Mouse (Mus musculus) intestine, embryonic 14.5 days (tissue): ENCODE measurements around the gene Znrf3. TPM values are rescaled to one million over a fixed set of nuclear protein-coding genes. Genes with fewer than 3 reads are reported as not detected.

Experiments used
- ATAC-seq: fragments of 200-750 bp; cut with Nextera tagmentation; replicated peaks from 2 replicates; pipeline ENCODE4 v1.8.0; 2017; ENCODE audit warnings: low read depth, moderate number of reproducible peaks, moderate TSS enrichment, moderate library complexity; ENCODE audit not compliant: low FRiP score, low TSS enrichment
- DNase-seq: peaks from one replicate; pipeline ENCODE4 v3.0.0-alpha.2; 2018; ENCODE audit warnings: low spot score
- H3K27ac ChIP-seq: fragments of 300-500 bp; sonication (generic); 2 replicates; pipeline ENCODE4 v1.5.1; 2014; ENCODE audit warnings: low read depth, mild to moderate bottlenecking, control low read depth
- H3K27me3 ChIP-seq: fragments of 300-500 bp; sonication (generic); replicated peaks from 2 replicates; pipeline ENCODE4 v1.6.1; 2014; ENCODE audit warnings: low read length, control low read depth; ENCODE audit not compliant: control insufficient read depth, insufficient read depth
- H3K36me3 ChIP-seq: fragments of 300-500 bp; sonication (generic); 2 replicates; pipeline ENCODE4 v1.6.1; 2014; ENCODE audit warnings: low read length, control low read depth; ENCODE audit not compliant: control insufficient read depth, insufficient read depth
- H3K4me1 ChIP-seq: fragments of 300-500 bp; sonication (generic); replicated peaks from 2 replicates; pipeline ENCODE4 v1.6.1; 2014; ENCODE audit warnings: low read length, control low read depth, mixed read lengths; ENCODE audit not compliant: control insufficient read depth, insufficient read depth
- H3K4me2 ChIP-seq: fragments of 300-500 bp; sonication (generic); 2 replicates; pipeline ENCODE4 v1.6.1; 2014; ENCODE audit warnings: low read length
- H3K4me3 ChIP-seq: fragments of 300-500 bp; sonication (generic); 2 replicates; pipeline ENCODE4 v1.5.1; 2014; ENCODE audit warnings: low read depth, low read length, control low read depth, mixed read lengths
- H3K9ac ChIP-seq: fragments of 300-500 bp; sonication (generic); 2 replicates; pipeline ENCODE4 v1.6.1; 2014; ENCODE audit warnings: mild to moderate bottlenecking, low read length
- H3K9me3 ChIP-seq: fragments of 300-500 bp; sonication (generic); 2 replicates; pipeline ENCODE4 v1.6.1; 2016; ENCODE audit warnings: low read length, control low read depth; ENCODE audit not compliant: control insufficient read depth
- WGBS: fragments of 180-500 bp; shearing (Covaris S2); extraction: QIAGEN DNeasy Blood & Tissue Kit; methylation state at CpG from one replicate; pipeline ENCODE4 v1.1.7; 2014; 5-methylcytosine and 5-hydroxymethylcytosine counted together
- polyA plus RNA-seq: library from polyadenylated mRNA; unstranded; fragments of >200 nt; fragmentation: Nextera tagmentation; extraction: Ambion mirVana; gene quantifications from 2 replicates; pipeline ENCODE4 v1.2.1, GENCODE M21; 2014

Znrf3 gene
- polyA plus RNA-seq, 1 experiment from 2014 or later = 12.0 TPM

DNA sequence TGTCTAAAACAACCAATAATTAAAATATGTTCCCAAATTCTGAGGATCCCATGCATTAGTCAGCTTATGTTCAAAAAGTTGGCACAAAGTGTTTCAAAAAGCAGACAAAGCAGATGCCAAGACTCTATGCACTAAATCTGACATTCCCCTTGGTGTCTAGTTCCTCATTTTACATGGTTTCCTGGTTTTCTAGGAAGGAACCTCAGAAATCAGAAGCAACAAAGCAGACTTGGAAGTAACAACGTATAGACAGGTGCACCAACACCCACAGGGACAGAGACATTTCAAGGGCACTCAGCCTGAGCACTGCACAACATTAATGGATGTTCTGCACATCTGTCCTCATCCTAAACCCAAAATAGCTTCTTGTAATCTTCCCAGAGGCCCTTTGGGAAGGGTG is 13.8 kb downstream of the Znrf3 start:
- Histone ChIP-seq H3K27me3 (no peaks in the 10 kb centered on the region), H3K36me3 (no peaks in the 10 kb centered on the region), H3K27ac (no peak overlapping the region), H3K4me1 (0 out of 2 replicates have a peak, but pooled peaks cover 5% of the 10 kb centered on the region), H3K9ac (no peak overlapping the region), H3K9me3 (no peaks in the 10 kb centered on the region), H3K4me2 (no peak overlapping the region), H3K4me3 (no peak overlapping the region)
- WGBS = 50% methylated on average over 1 of the region's 1 CpGs
- DNase-seq (no peak), ATAC-seq (no peak)

DNA sequence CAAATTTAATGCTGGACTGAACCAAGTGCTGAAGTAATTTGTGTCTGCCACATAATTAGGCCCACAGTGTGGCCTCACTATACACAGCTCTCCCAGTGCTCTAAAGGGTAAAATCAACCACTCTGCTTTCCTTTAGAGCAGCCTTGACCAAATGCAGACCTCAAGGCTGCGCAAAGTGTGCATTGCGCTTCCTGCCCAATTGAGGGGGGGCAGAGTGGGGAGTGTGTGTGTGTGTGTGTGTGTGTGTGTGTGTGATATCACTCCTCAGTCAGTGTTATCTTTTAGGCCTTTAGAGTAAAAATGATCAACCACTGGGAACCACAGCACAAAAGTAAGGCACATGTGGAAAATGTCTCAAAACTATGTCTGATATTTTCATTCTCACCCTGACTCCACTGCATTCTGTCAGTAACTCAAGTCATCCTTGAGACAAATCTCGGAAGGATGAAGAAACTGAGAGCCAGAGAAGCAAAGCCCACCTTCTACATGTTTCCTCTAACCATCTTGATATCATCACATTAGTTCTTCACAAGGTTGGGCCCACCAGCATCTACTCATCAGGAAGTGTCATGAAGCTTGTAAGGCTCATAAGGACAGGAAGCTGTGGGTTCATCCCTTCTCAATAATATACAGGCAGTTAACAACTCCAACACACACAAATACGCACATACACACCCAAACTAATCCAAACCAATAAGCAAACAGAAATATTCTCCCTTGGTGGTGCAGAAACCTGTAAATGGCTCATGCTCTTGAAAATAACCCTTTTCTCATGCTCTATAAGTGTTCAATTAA is 15.1 kb downstream of the Znrf3 start:
- Histone ChIP-seq H3K9me3 (no peaks in the 10 kb centered on the region), H3K4me1 (0 out of 2 replicates have a peak, but pooled peaks cover 5% of the 10 kb centered on the region), H3K27ac (no peak overlapping the region), H3K9ac (no peak overlapping the region), H3K27me3 (no peaks in the 10 kb centered on the region), H3K4me3 (no peak overlapping the region), H3K36me3 (no peaks in the 10 kb centered on the region), H3K4me2 (no peak overlapping the region)
- 81% methylated on average over 4 of the region's 4 CpGs for WGBS
- DNase-seq (no peak), ATAC-seq (no peak)

GRCm38 (mm10) chr11:5427251-5427650 is 17.4 kb downstream of the Znrf3 start:
- ATAC-seq (no peak), DNase-seq (no peak)
- H3K27me3 ChIP-seq = no peaks in the 10 kb centered on the region
- H3K9ac ChIP-seq = no peak overlapping the region
- no peak overlapping the region for H3K27ac ChIP-seq
- no peaks in the 10 kb centered on the region for H3K36me3 ChIP-seq
- H3K4me2 ChIP-seq = no peak overlapping the region
- no peaks in the 10 kb centered on the region for H3K9me3 ChIP-seq
- WGBS = 71% methylated on average over 3 of the region's 3 CpGs
- peaks cover 12% of the 10 kb centered on the region; the same call in 1 of the 2 replicates for H3K4me1 ChIP-seq
- no peak overlapping the region for H3K4me3 ChIP-seq

- Histone ChIP-seq H3K36me3 (no peaks in the 10 kb centered on the region), H3K9me3 (no peaks in the 10 kb centered on the region), H3K9ac (no peak overlapping the region), H3K27ac (no peak overlapping the region), H3K27me3 (no peaks in the 10 kb centered on the region), H3K4me2 (no peak overlapping the region), H3K4me3 (no peak overlapping the region), H3K4me1 (peaks cover 22% of the 10 kb centered on the region)
- DNase-seq (no peak), ATAC-seq (no peak)
- WGBS = 89% methylated on average over 2 of the region's 2 CpGs
Measured at GRCm38 (mm10) chr11:5426317-5426716, 18.3 kb downstream of the Znrf3 start.

DNA sequence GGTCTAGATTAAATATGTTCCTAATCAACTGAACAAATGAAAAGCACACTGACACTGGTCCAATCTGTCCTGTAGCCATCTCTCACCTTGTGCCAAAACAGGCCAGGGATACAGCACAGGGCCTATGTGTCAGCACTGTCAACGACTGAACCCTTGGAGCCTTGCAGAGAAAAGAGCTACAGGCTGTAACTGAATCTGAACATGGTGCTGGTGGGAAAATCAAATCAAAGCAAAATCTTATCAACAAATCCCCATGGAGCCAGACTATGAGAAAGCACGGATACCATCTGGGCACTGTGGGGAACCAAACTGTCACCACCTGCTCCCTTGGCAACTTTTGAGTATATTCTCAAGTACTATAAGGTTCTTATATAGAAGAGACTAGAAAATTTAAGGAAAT is 19.5 kb downstream of the Znrf3 start:
- DNase-seq (no peak), ATAC-seq (no peak)
- H3K4me1 ChIP-seq = peaks cover 25% of the 10 kb centered on the region
- no peak overlapping the region for H3K4me3 ChIP-seq
- no peak overlapping the region for H3K4me2 ChIP-seq
- H3K27ac ChIP-seq = no peak overlapping the region
- no peaks in the 10 kb centered on the region for H3K9me3 ChIP-seq
- H3K9ac ChIP-seq = no peak overlapping the region
- 60% methylated on average over 2 of the region's 2 CpGs for WGBS
- H3K36me3 ChIP-seq = no peaks in the 10 kb centered on the region
- H3K27me3 ChIP-seq = no peaks in the 10 kb centered on the region

DNA sequence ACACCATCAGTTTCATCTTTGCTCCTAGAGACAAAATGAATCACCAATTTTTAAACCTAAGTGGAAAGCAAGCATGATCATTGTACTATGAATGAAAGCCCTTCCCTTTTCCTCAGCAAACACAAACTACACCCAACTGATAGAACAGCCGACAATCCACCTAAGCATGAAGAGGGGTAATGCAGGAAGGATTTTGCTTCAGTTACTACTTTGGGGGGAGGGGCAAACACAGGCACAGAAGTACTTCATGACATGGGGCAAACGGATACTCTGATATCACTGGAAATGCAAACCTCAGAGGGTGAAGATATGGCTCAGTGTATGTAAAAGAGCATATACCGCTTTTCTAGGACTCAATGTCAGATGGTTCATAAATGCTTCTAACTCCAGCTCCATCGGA is 20.5 kb downstream of the Znrf3 start:
- Histone ChIP-seq H3K36me3 (no peaks in the 10 kb centered on the region), H3K9me3 (no peaks in the 10 kb centered on the region), H3K4me2 (no peak overlapping the region), H3K27me3 (no peaks in the 10 kb centered on the region), H3K9ac (no peak overlapping the region), H3K4me1 (peaks cover 26% of the 10 kb centered on the region), H3K4me3 (no peak overlapping the region), H3K27ac (no peak overlapping the region)
- 69% methylated on average over 4 of the region's 4 CpGs for WGBS
- DNase-seq (no peak), ATAC-seq (no peak)

- H3K9me3 ChIP-seq = no peaks in the 10 kb centered on the region
- no peak overlapping the region for H3K27ac ChIP-seq
- DNase-seq = no peak
- no peak for ATAC-seq
- H3K36me3 ChIP-seq = no peaks in the 10 kb centered on the region
- peaks cover 26% of the 10 kb centered on the region for H3K4me1 ChIP-seq
- H3K27me3 ChIP-seq = no peaks in the 10 kb centered on the region
- no peak overlapping the region for H3K4me2 ChIP-seq
- H3K4me3 ChIP-seq = no peak overlapping the region
- H3K9ac ChIP-seq = no peak overlapping the region
Measured at GRCm38 (mm10) chr11:5423000-5423399, 21.6 kb downstream of the Znrf3 start.

- ATAC-seq (no peak), DNase-seq (no peak)
- no peaks in the 10 kb centered on the region for H3K36me3 ChIP-seq
- H3K4me2 ChIP-seq = no peak overlapping the region
- H3K9me3 ChIP-seq = no peaks in the 10 kb centered on the region
- 0 out of 2 replicates have a peak overlapping the region, but pooled peaks have one; percentile 33 for H3K27ac ChIP-seq
- 24% methylated on average over 1 of the region's 1 CpGs for WGBS
- no peak overlapping the region for H3K4me3 ChIP-seq
- H3K9ac ChIP-seq = no peak overlapping the region
- peaks cover 27% of the 10 kb centered on the region for H3K4me1 ChIP-seq
- no peaks in the 10 kb centered on the region for H3K27me3 ChIP-seq
Measured at GRCm38 (mm10) chr11:5422252-5422636, 22.4 kb downstream of the Znrf3 start.
